Mouse (Mus musculus): ENCODE results near the gene Ccl2. TPM values are rescaled to one million over a fixed set of nuclear protein-coding genes. Genes with fewer than 3 reads are reported as not detected.

Ccl2 gene
- polyA plus RNA-seq, 1 experiment from 2014 or later: 1.8 TPM

DNA sequence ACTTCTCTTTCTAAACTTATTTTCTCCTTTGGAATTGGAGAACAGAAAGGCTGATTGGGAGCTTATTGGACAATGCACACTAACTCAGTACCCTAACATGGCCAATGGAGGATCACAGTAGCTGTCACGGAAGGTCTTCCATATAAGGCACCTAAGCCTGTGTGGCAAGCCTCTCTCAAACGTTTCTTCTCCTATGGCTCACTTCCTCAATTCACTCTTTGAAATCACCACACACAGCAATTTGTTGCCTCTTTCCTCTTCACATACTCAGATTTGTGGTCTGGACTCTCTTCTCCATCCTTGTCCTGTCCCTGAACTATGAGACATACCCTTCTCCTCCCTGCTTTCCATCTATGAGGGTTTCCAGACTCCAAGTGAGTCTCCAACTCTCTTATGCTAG is 30.6 kb upstream of the Ccl2 start:
- 35% methylated on average over 2 of the region's 2 CpGs for WGBS (ENCODE audit: insufficient replicate concordance)
- TF ChIP-seq CTCF (IDR thresholded peaks at IDR 0.05; ENCODE audit: low read depth) (no peak), EP300 (IDR thresholded peaks at IDR 0.05; ENCODE audit: low read depth) (no peak)
- peaks cover 8% of the 10 kb centered on the region; the same call in 1 of the 2 replicates for H3K4me1 ChIP-seq (ENCODE audit: insufficient read depth)
- no peak overlapping the region for H3K4me2 ChIP-seq (ENCODE audit: low read depth, low read length)
- DNase-seq (no peak), ATAC-seq (peak; percentile 51; the same call in 1 of the 2 replicates)
- H3K27me3 ChIP-seq (ENCODE audit: insufficient read depth, low read length): no peaks in the 10 kb centered on the region
- no peaks in the 10 kb centered on the region for H3K36me3 ChIP-seq (replicated peaks; ENCODE audit: insufficient read depth, low read length)
- H3K4me3 ChIP-seq (ENCODE audit: low read depth, low read length): no peak overlapping the region
- H3K9me3 ChIP-seq (ENCODE audit: low read length): no peaks in the 10 kb centered on the region
- no peak overlapping the region for H3K9ac ChIP-seq (replicated peaks)
- H3K27ac ChIP-seq (ENCODE audit: low read depth): no peak overlapping the region

GRCm38 (mm10) chr11:82006796-82007423 is 28.5 kb upstream of the Ccl2 start:
- no peak overlapping the region for H3K4me3 ChIP-seq (ENCODE audit: low read depth, low read length)
- TF ChIP-seq CTCF (IDR thresholded peaks at IDR 0.05; ENCODE audit: low read depth) (no peak), EP300 (IDR thresholded peaks at IDR 0.05; ENCODE audit: low read depth) (peak; percentile 14; the same call in 1 of the 2 replicates)
- no peaks in the 10 kb centered on the region for H3K36me3 ChIP-seq (replicated peaks; ENCODE audit: insufficient read depth, low read length)
- H3K9ac ChIP-seq (replicated peaks): no peak overlapping the region
- peak; percentile 53; the same call in 1 of the 2 replicates for ATAC-seq
- WGBS (ENCODE audit: insufficient replicate concordance): 12% methylated on average over 12 of the region's 12 CpGs
- H3K9me3 ChIP-seq (ENCODE audit: low read length): no peaks in the 10 kb centered on the region
- H3K27me3 ChIP-seq (ENCODE audit: insufficient read depth, low read length): no peaks in the 10 kb centered on the region
- peak overlapping the region; percentile 27; the same call in 1 of the 2 replicates for H3K4me2 ChIP-seq (ENCODE audit: low read depth, low read length)
- peaks cover 8% of the 10 kb centered on the region; the same call in 1 of the 2 replicates for H3K4me1 ChIP-seq (ENCODE audit: insufficient read depth)
- peak; percentile 46 for DNase-seq
- H3K27ac ChIP-seq (ENCODE audit: low read depth): peak overlapping the region; percentile 66; the same call in 1 of the 2 replicates

DNA sequence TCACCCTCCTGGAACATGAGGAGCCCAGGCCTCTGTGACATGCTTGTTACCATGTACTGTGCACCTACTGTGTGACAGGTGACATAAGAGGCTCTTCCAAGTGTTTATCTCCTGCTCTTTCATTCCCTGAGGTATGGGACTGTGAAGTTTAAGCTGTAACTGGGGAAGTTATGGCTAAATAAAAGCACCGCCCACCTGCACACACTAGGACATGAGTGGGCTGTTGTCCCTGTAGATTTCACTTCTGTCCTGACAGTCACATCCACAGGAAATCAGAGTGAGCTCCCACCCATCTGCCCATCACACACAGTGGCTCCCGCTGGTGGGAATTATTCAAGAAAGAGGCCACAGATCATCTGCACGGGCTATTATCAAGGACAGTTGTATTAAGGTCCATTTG is 25.3 kb upstream of the Ccl2 start:
- Histone ChIP-seq H3K27me3 (ENCODE audit: insufficient read depth, low read length) (no peaks in the 10 kb centered on the region), H3K4me3 (ENCODE audit: low read depth, low read length) (no peak overlapping the region), H3K4me1 (ENCODE audit: insufficient read depth) (peaks cover 8% of the 10 kb centered on the region; the same call in 1 of the 2 replicates), H3K36me3 (replicated peaks; ENCODE audit: insufficient read depth, low read length) (no peaks in the 10 kb centered on the region), H3K4me2 (ENCODE audit: low read depth, low read length) (no peak overlapping the region), H3K27ac (ENCODE audit: low read depth) (no peak overlapping the region), H3K9ac (replicated peaks) (no peak overlapping the region), H3K9me3 (ENCODE audit: low read length) (no peaks in the 10 kb centered on the region)
- DNase-seq (no peak), ATAC-seq (no peak)
- TF ChIP-seq CTCF (IDR thresholded peaks at IDR 0.05; ENCODE audit: low read depth) (no peak), EP300 (IDR thresholded peaks at IDR 0.05; ENCODE audit: low read depth) (no peak)
- WGBS (ENCODE audit: insufficient replicate concordance): 82% methylated on average over 3 of the region's 3 CpGs

GRCm38 (mm10) chr11:82011411-82012193 is 23.8 kb upstream of the Ccl2 start:
- H3K9ac ChIP-seq (replicated peaks): no peak overlapping the region
- no peak overlapping the region for H3K27ac ChIP-seq (ENCODE audit: low read depth)
- H3K4me3 ChIP-seq (ENCODE audit: low read depth, low read length): no peak overlapping the region
- H3K36me3 ChIP-seq (replicated peaks; ENCODE audit: insufficient read depth, low read length): no peaks in the 10 kb centered on the region
- no peak for TF ChIP-seq EP300 (IDR thresholded peaks at IDR 0.05; ENCODE audit: low read depth)
- no peak for TF ChIP-seq CTCF (IDR thresholded peaks at IDR 0.05; ENCODE audit: low read depth)
- no peaks in the 10 kb centered on the region for H3K9me3 ChIP-seq (ENCODE audit: low read length)
- no peak for ATAC-seq
- peaks cover 7% of the 10 kb centered on the region; the same call in 1 of the 2 replicates for H3K4me1 ChIP-seq (ENCODE audit: insufficient read depth)
- H3K4me2 ChIP-seq (ENCODE audit: low read depth, low read length): no peak overlapping the region
- WGBS (ENCODE audit: insufficient replicate concordance): 69% methylated on average over 8 of the region's 8 CpGs
- DNase-seq: no peak
- no peaks in the 10 kb centered on the region for H3K27me3 ChIP-seq (ENCODE audit: insufficient read depth, low read length)

- DNase-seq (no peak), ATAC-seq (no peak)
- H3K9me3 ChIP-seq (ENCODE audit: low read length): no peaks in the 10 kb centered on the region
Measured at GRCm38 (mm10) chr11:82013756-82014155, 21.6 kb upstream of the Ccl2 start.

GRCm38 (mm10) chr11:82015066-82015465 is 20.3 kb upstream of the Ccl2 start:
- 45% methylated on average over 2 of the region's 2 CpGs for WGBS (ENCODE audit: insufficient replicate concordance)
- ATAC-seq (0 out of 2 replicates have a peak, but pooled peaks have one; percentile 48), DNase-seq (no peak)
- H3K4me2 ChIP-seq (ENCODE audit: low read depth, low read length): no peak overlapping the region
- no peak overlapping the region for H3K27ac ChIP-seq (ENCODE audit: low read depth)
- H3K4me3 ChIP-seq (ENCODE audit: low read depth, low read length): no peak overlapping the region
- peaks cover 7% of the 10 kb centered on the region for H3K4me1 ChIP-seq (ENCODE audit: insufficient read depth)
- H3K36me3 ChIP-seq (replicated peaks; ENCODE audit: insufficient read depth, low read length): no peaks in the 10 kb centered on the region
- no peak for TF ChIP-seq CTCF (IDR thresholded peaks at IDR 0.05; ENCODE audit: low read depth)
- no peak for TF ChIP-seq EP300 (IDR thresholded peaks at IDR 0.05; ENCODE audit: low read depth)
- H3K9ac ChIP-seq (replicated peaks): no peak overlapping the region
- H3K9me3 ChIP-seq (ENCODE audit: low read length): no peaks in the 10 kb centered on the region
- H3K27me3 ChIP-seq (ENCODE audit: insufficient read depth, low read length): no peaks in the 10 kb centered on the region

More at GRCm38 (mm10) chr11:82013756-82014155, 21.6 kb upstream of the Ccl2 start:
- H3K27me3 ChIP-seq (ENCODE audit: insufficient read depth, low read length): no peaks in the 10 kb centered on the region
- no peaks in the 10 kb centered on the region; the same call in 1 of the 2 replicates for H3K4me1 ChIP-seq (ENCODE audit: insufficient read depth)
- no peak overlapping the region for H3K27ac ChIP-seq (ENCODE audit: low read depth)
- no peaks in the 10 kb centered on the region for H3K36me3 ChIP-seq (replicated peaks; ENCODE audit: insufficient read depth, low read length)
- no peak overlapping the region for H3K4me2 ChIP-seq (ENCODE audit: low read depth, low read length)
- no peak overlapping the region for H3K4me3 ChIP-seq (ENCODE audit: low read depth, low read length)
- no peak for TF ChIP-seq EP300 (IDR thresholded peaks at IDR 0.05; ENCODE audit: low read depth)
- no peak for TF ChIP-seq CTCF (IDR thresholded peaks at IDR 0.05; ENCODE audit: low read depth)
- WGBS (ENCODE audit: insufficient replicate concordance): 50% methylated on average over 1 of the region's 1 CpGs
- H3K9ac ChIP-seq (replicated peaks): no peak overlapping the region

All from liver, postnatal 0 days (tissue).